Mouse (Mus musculus) ES-E14 (cell line): Measurements from ENCODE around the gene Aox1.

Source experiments
- CHD2 ChIP-seq: IDR thresholded peaks from 2 replicates; pipeline ENCODE4 v1.6.1; 2014; ENCODE audit warnings: mild to moderate bottlenecking, low read depth, low read length, inconsistent platforms
- HCFC1 ChIP-seq: IDR thresholded peaks from 2 replicates; pipeline ENCODE4 v1.6.1; 2012; ENCODE audit warnings: low read length, inconsistent platforms, borderline replicate concordance; ENCODE audit not compliant: insufficient read depth
- MAFK ChIP-seq: IDR thresholded peaks from 2 replicates; pipeline ENCODE4 v1.6.1; 2014; ENCODE audit warnings: mild to moderate bottlenecking, low read depth, low read length, inconsistent platforms; ENCODE audit not compliant: insufficient read depth
- ZC3H11A ChIP-seq: IDR thresholded peaks from 2 replicates; pipeline ENCODE4 v1.6.1; 2012; ENCODE audit warnings: low read depth, mild to moderate bottlenecking, inconsistent platforms, low read length, borderline replicate concordance
- ZNF384 ChIP-seq: IDR thresholded peaks from 2 replicates; pipeline ENCODE4 v1.6.1; 2012; ENCODE audit warnings: low read depth, low read length, inconsistent platforms

- TF ChIP-seq HCFC1, result no peak
- TF ChIP-seq ZC3H11A, result no peak
- no peak for TF ChIP-seq CHD2
- TF ChIP-seq ZNF384, result no peak
- TF ChIP-seq MAFK, result no peak
Measured at GRCm38 (mm10) chr1:58089316-58089715, 59.6 kb downstream of the Aox1 start.
